Mouse (Mus musculus) midbrain, embryonic 13.5 days (tissue): ENCODE results near the gene Eef1akmt1. TPM values are rescaled to one million over a fixed set of nuclear protein-coding genes. Genes with fewer than 3 reads are reported as not detected.

Experiments
- ATAC-seq: fragments of 200-750 bp; cut with Nextera tagmentation; 2 replicates; pipeline ENCODE4 v1.8.0; 2017; ENCODE audit warnings: mild to moderate bottlenecking, moderate TSS enrichment, moderate library complexity
- H3K27ac ChIP-seq: fragments of 300-500 bp; sonication (generic); 2 replicates; pipeline ENCODE4 v1.5.1; 2015; ENCODE audit warnings: inconsistent platforms, mild to moderate bottlenecking, moderate library complexity
- H3K27me3 ChIP-seq: fragments of 300-500 bp; sonication (generic); 2 replicates; pipeline ENCODE4 v1.6.1; 2015; ENCODE audit warnings: mild to moderate bottlenecking, inconsistent platforms
- H3K36me3 ChIP-seq: fragments of 300-500 bp; sonication (generic); 2 replicates; pipeline ENCODE4 v1.6.1; 2015; ENCODE audit warnings: mild to moderate bottlenecking, inconsistent platforms
- H3K4me1 ChIP-seq: fragments of 300-500 bp; sonication (generic); replicated peaks from 2 replicates; pipeline ENCODE4 v1.6.1; 2015; ENCODE audit warnings: inconsistent platforms
- H3K4me2 ChIP-seq: fragments of 300-500 bp; sonication (generic); replicated peaks from 2 replicates; pipeline ENCODE4 v1.6.1; 2015; ENCODE audit warnings: moderate library complexity, mild to moderate bottlenecking, inconsistent platforms
- H3K4me3 ChIP-seq: fragments of 300-500 bp; sonication (generic); replicated peaks from 2 replicates; pipeline ENCODE4 v1.5.1; 2015; ENCODE audit warnings: mild to moderate bottlenecking, inconsistent platforms
- H3K9ac ChIP-seq: fragments of 300-500 bp; sonication (generic); replicated peaks from 2 replicates; pipeline ENCODE4 v1.6.1; 2015; ENCODE audit warnings: mild to moderate bottlenecking, inconsistent platforms
- H3K9me3 ChIP-seq: fragments of 300-500 bp; sonication (generic); 2 replicates; pipeline ENCODE4 v1.6.1; 2016; ENCODE audit warnings: mild to moderate bottlenecking, inconsistent platforms
- WGBS: fragments of 180-500 bp; shearing (Covaris S2); methylation state at CpG from one replicate; pipeline ENCODE4 v1.1.7; 2015; 5-methylcytosine and 5-hydroxymethylcytosine counted together
- polyA plus RNA-seq: library from polyadenylated mRNA; unstranded; fragments of >200 nt; fragmentation: Nextera tagmentation; extraction: Ambion mirVana; gene quantifications from 2 replicates; pipeline ENCODE4 v1.2.1, GENCODE M21; 2015

Eef1akmt1 gene
- polyA plus RNA-seq, 1 experiment from 2014 or later, result 88.9 TPM

DNA sequence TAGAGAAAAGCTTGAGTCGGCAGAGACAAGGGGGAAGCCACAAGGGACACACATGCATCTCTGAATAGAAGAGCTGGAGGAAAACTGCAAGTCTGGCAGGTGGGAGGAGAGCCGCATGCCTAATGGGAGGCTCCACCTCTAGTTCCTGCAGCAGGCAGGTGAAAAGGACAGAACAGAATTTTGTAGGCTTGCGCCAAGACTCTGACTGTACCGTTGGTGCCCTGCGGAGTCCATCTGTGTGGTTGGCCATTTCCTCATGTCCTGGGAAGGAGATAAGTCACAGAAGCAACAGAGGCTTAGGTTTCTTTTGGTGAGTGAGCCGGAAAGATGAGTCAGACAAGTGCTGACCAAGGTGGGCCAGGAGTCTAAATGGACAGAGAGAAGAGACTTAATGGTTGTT is 67.7 kb downstream of the Eef1akmt1 start:
- no peaks in the 10 kb centered on the region for H3K27me3 ChIP-seq
- ATAC-seq, result no peak
- H3K27ac ChIP-seq, result no peak overlapping the region
- peaks cover 6% of the 10 kb centered on the region; the same call in 1 of the 2 replicates for H3K36me3 ChIP-seq
- 0 out of 2 replicates have a peak, but pooled peaks cover 6% of the 10 kb centered on the region for H3K4me1 ChIP-seq
- H3K4me3 ChIP-seq, result no peak overlapping the region
- H3K9ac ChIP-seq, result no peak overlapping the region
- H3K4me2 ChIP-seq, result no peak overlapping the region
- 93% methylated on average over 6 of the region's 6 CpGs for WGBS
- H3K9me3 ChIP-seq, result no peaks in the 10 kb centered on the region

Other genes starting within 250 kb of the Eef1akmt1 start
- 5.6 and 6.6 TPM in 2 replicates for gene Cryl1, start 173.1 kb downstream of the Eef1akmt1 start, polyA plus RNA-seq
- gene Ift88, start 147.6 kb downstream of the Eef1akmt1 start, polyA plus RNA-seq, result 22.1 and 22.3 TPM in 2 replicates
- 2.6 and 4.4 TPM in 2 replicates for gene Il17d, start 46.8 kb downstream of the Eef1akmt1 start, polyA plus RNA-seq
- 16.5 and 17.9 TPM in 2 replicates for gene Xpo4, start 93.8 kb upstream of the Eef1akmt1 start, polyA plus RNA-seq
- gene Gm49361, start 174.5 kb upstream of the Eef1akmt1 start, polyA plus RNA-seq, result not detected in 2 replicates
- gene Lats2, start 186.8 kb upstream of the Eef1akmt1 start, polyA plus RNA-seq, result 7.8 and 9.6 TPM in 2 replicates
- gene Sap18, start 226.6 kb upstream of the Eef1akmt1 start, polyA plus RNA-seq, result 25.8 and 26.9 TPM in 2 replicates